Mouse (Mus musculus) midbrain, embryonic 12.5 days (tissue): ENCODE measurements around the gene Cdk10. TPM values are rescaled to one million over a fixed set of nuclear protein-coding genes. Genes with fewer than 3 reads are reported as not detected.
A peak's percentile ranks its signal among the peaks of the same experiment; 100 is the strongest.
"Not testable (repeated sequence)": the region's sequence is repeated elsewhere in the genome, so short reads cannot be mapped to it uniquely, and the experiment has no call there.

Source experiments
- ATAC-seq: fragments of 200-750 bp; cut with Nextera tagmentation; 2 replicates; pipeline ENCODE4 v1.8.0; 2017; ENCODE audit warnings: low read depth, moderate TSS enrichment, moderate library complexity; ENCODE audit not compliant: low FRiP score
- H3K27ac ChIP-seq: fragments of 300-500 bp; sonication (generic); replicated peaks from 2 replicates; pipeline ENCODE4 v1.5.1; 2016; ENCODE audit warnings: mild to moderate bottlenecking
- H3K27me3 ChIP-seq: fragments of 300-500 bp; sonication (generic); 2 replicates; pipeline ENCODE4 v1.6.1; 2016; ENCODE audit warnings: mild to moderate bottlenecking
- H3K36me3 ChIP-seq: fragments of 300-500 bp; sonication (generic); 2 replicates; pipeline ENCODE4 v1.6.1; 2016
- H3K4me1 ChIP-seq: fragments of 300-500 bp; sonication (generic); 2 replicates; pipeline ENCODE4 v1.6.1; 2016
- H3K4me2 ChIP-seq: fragments of 300-500 bp; sonication (generic); replicated peaks from 2 replicates; pipeline ENCODE4 v1.6.1; 2016; ENCODE audit warnings: mild to moderate bottlenecking, moderate library complexity
- H3K4me3 ChIP-seq: fragments of 300-500 bp; sonication (generic); 2 replicates; pipeline ENCODE4 v1.5.1; 2016; ENCODE audit warnings: mild to moderate bottlenecking
- H3K9ac ChIP-seq: fragments of 300-500 bp; sonication (generic); replicated peaks from 2 replicates; pipeline ENCODE4 v1.6.1; 2016; ENCODE audit warnings: mild to moderate bottlenecking, moderate library complexity
- H3K9me3 ChIP-seq: fragments of 300-500 bp; sonication (generic); 2 replicates; pipeline ENCODE4 v1.6.1; 2016; ENCODE audit warnings: mild to moderate bottlenecking
- WGBS: fragments of 180-500 bp; shearing (Covaris S2); methylation state at CpG from one replicate; pipeline ENCODE4 v1.1.7; 2016; 5-methylcytosine and 5-hydroxymethylcytosine counted together
- polyA plus RNA-seq: library from polyadenylated mRNA; unstranded; fragments of >200 nt; fragmentation: Nextera tagmentation; extraction: Ambion mirVana; gene quantifications from 2 replicates; pipeline ENCODE4 v1.2.1, GENCODE M21; 2016

Cdk10 gene
- polyA plus RNA-seq, 1 experiment from 2014 or later, result 34.1 TPM

- ATAC-seq, result peak; percentile 53; the same call in 1 of the 2 replicates
- H3K27me3 ChIP-seq, result no peaks in the 10 kb centered on the region
- no peaks in the 10 kb centered on the region for H3K9me3 ChIP-seq
- H3K4me1 ChIP-seq, result peaks cover 26% of the 10 kb centered on the region
- H3K36me3 ChIP-seq, result peaks cover 56% of the 10 kb centered on the region
- H3K27ac ChIP-seq, result peak overlapping the region; percentile 87
- peak overlapping the region; percentile 99 for H3K4me2 ChIP-seq
- WGBS, result under 1% methylated on average over 38 of the region's 40 CpGs
- peak overlapping the region; percentile 96 for H3K9ac ChIP-seq
- peak overlapping the region; percentile 94 for H3K4me3 ChIP-seq
These were observed 28.9 kb downstream of the Cdk10 start for GRCm38 (mm10) chr8:123253451-123254098.

- peak; percentile 94 for ATAC-seq
- Histone ChIP-seq H3K36me3 (peaks cover 56% of the 10 kb centered on the region), H3K4me1 (peaks cover 26% of the 10 kb centered on the region)
These were observed 29.6 kb downstream of the Cdk10 start, which contains the start of the genes Zfp276 and Vps9d1 for GRCm38 (mm10) chr8:123254099-123254885. Zfp276 (plus strand) TSS chr8:123254195. Vps9d1 (minus strand) TSS chr8:123254348.

GRCm38 (mm10) chr8:123255170-123255569 is 30.5 kb downstream of the Cdk10 start:
- Histone ChIP-seq H3K4me3 (peak overlapping the region; percentile 94), H3K4me1 (peaks cover 26% of the 10 kb centered on the region), H3K9ac (peak overlapping the region; percentile 96), H3K36me3 (peaks cover 57% of the 10 kb centered on the region), H3K27ac (no peak overlapping the region), H3K4me2 (peak overlapping the region; percentile 99), H3K27me3 (no peaks in the 10 kb centered on the region), H3K9me3 (no peaks in the 10 kb centered on the region)
- WGBS, result 75% methylated on average over 6 of the region's 6 CpGs
- no peak for ATAC-seq

More at GRCm38 (mm10) chr8:123254099-123254885, 29.6 kb downstream of the Cdk10 start, which contains the start of the genes Zfp276 and Vps9d1:
- no peaks in the 10 kb centered on the region for H3K27me3 ChIP-seq
- no peaks in the 10 kb centered on the region for H3K9me3 ChIP-seq
- peak within 1 kb of the TSS; percentile 96 for H3K9ac ChIP-seq
- under 1% methylated on average over 93 of the region's 99 CpGs for WGBS
- H3K4me3 ChIP-seq, result peak within 1 kb of the TSS; percentile 94
- peak within 1 kb of the TSS; percentile 87 for H3K27ac ChIP-seq
- peak within 1 kb of the TSS; percentile 99 for H3K4me2 ChIP-seq

GRCm38 (mm10) chr8:123257114-123257513 is 32.5 kb downstream of the Cdk10 start:
- WGBS, result 81% methylated on average over 3 of the region's 3 CpGs
- 0 out of 2 replicates have a peak overlapping the region, but pooled peaks have one; percentile 21 for H3K9ac ChIP-seq
- no peaks in the 10 kb centered on the region for H3K9me3 ChIP-seq
- no peaks in the 10 kb centered on the region for H3K27me3 ChIP-seq
- ATAC-seq, result no peak
- no peak overlapping the region for H3K4me3 ChIP-seq
- H3K4me2 ChIP-seq, result no peak overlapping the region
- no peak overlapping the region for H3K27ac ChIP-seq
- H3K4me1 ChIP-seq, result peaks cover 26% of the 10 kb centered on the region
- peaks cover 57% of the 10 kb centered on the region for H3K36me3 ChIP-seq

GRCm38 (mm10) chr8:123257593-123257992 is 33.0 kb downstream of the Cdk10 start:
- H3K36me3 ChIP-seq, result peaks cover 57% of the 10 kb centered on the region
- ATAC-seq, H3K9me3 ChIP-seq, H3K27ac ChIP-seq, H3K4me2 ChIP-seq, H3K9ac ChIP-seq, H3K4me3 ChIP-seq, H3K27me3 ChIP-seq: not testable (repeated sequence)
- peaks cover 24% of the 10 kb centered on the region for H3K4me1 ChIP-seq
- WGBS, result 91% methylated on average over 8 of the region's 8 CpGs

GRCm38 (mm10) chr8:123267926-123268656 is 43.4 kb downstream of the Cdk10 start:
- ATAC-seq, result 0 out of 2 replicates have a peak, but pooled peaks have one; percentile 38
- Histone ChIP-seq H3K27me3 (no peaks in the 10 kb centered on the region), H3K4me2 (no peak overlapping the region), H3K4me3 (no peak overlapping the region), H3K9ac (no peak overlapping the region), H3K4me1 (no peaks in the 10 kb centered on the region), H3K9me3 (no peaks in the 10 kb centered on the region), H3K27ac (0 out of 2 replicates have a peak overlapping the region, but pooled peaks have one; percentile 39), H3K36me3 (peaks cover 76% of the 10 kb centered on the region)
- 81% methylated on average over 14 of the region's 14 CpGs for WGBS

- ATAC-seq, result no peak
- Histone ChIP-seq H3K27me3 (no peaks in the 10 kb centered on the region), H3K36me3 (peaks cover 53% of the 10 kb centered on the region), H3K4me2 (no peak overlapping the region), H3K27ac (no peak overlapping the region), H3K4me3 (no peak overlapping the region), H3K4me1 (no peaks in the 10 kb centered on the region), H3K9ac (no peak overlapping the region), H3K9me3 (no peaks in the 10 kb centered on the region)
- 91% methylated on average over 10 of the region's 10 CpGs for WGBS
These were observed 46.5 kb downstream of the Cdk10 start for GRCm38 (mm10) chr8:123271147-123271546.

- Histone ChIP-seq H3K9me3 (no peaks in the 10 kb centered on the region), H3K27ac (no peak overlapping the region), H3K27me3 (no peaks in the 10 kb centered on the region), H3K36me3 (peaks cover 45% of the 10 kb centered on the region), H3K4me3 (no peak overlapping the region), H3K4me1 (no peaks in the 10 kb centered on the region), H3K4me2 (no peak overlapping the region), H3K9ac (no peak overlapping the region)
- no peak for ATAC-seq
- 76% methylated on average over 4 of the region's 4 CpGs for WGBS
These were observed 47.3 kb downstream of the Cdk10 start for GRCm38 (mm10) chr8:123271901-123272300.

- ATAC-seq, result no peak
- no peaks in the 10 kb centered on the region for H3K9me3 ChIP-seq
- no peak overlapping the region for H3K4me3 ChIP-seq
- no peaks in the 10 kb centered on the region for H3K4me1 ChIP-seq
- H3K27ac ChIP-seq, result no peak overlapping the region
- peaks cover 20% of the 10 kb centered on the region for H3K36me3 ChIP-seq
- no peak overlapping the region for H3K9ac ChIP-seq
- H3K4me2 ChIP-seq, result no peak overlapping the region
- no peaks in the 10 kb centered on the region for H3K27me3 ChIP-seq
- 88% methylated on average over 5 of the region's 5 CpGs for WGBS
These were observed 49.8 kb downstream of the Cdk10 start for GRCm38 (mm10) chr8:123274447-123274846.

- Histone ChIP-seq H3K27ac (no peak overlapping the region), H3K9me3 (no peaks in the 10 kb centered on the region), H3K4me3 (no peak overlapping the region), H3K4me2 (no peak overlapping the region), H3K27me3 (no peaks in the 10 kb centered on the region), H3K4me1 (no peaks in the 10 kb centered on the region), H3K9ac (no peak overlapping the region), H3K36me3 (peaks cover 13% of the 10 kb centered on the region; the same call in 1 of the 2 replicates)
- ATAC-seq, result no peak
- 96% methylated on average over 12 of the region's 12 CpGs for WGBS
These were observed 50.5 kb downstream of the Cdk10 start for GRCm38 (mm10) chr8:123275096-123275495.

GRCm38 (mm10) chr8:123278445-123278844 is 53.8 kb downstream of the Cdk10 start:
- Histone ChIP-seq H3K9ac (no peak overlapping the region), H3K27me3 (no peaks in the 10 kb centered on the region), H3K9me3 (no peaks in the 10 kb centered on the region), H3K36me3 (peaks cover 26% of the 10 kb centered on the region; the same call in 1 of the 2 replicates), H3K4me2 (no peak overlapping the region), H3K4me3 (no peak overlapping the region), H3K27ac (no peak overlapping the region), H3K4me1 (no peaks in the 10 kb centered on the region)
- ATAC-seq, result no peak
- 84% methylated on average over 7 of the region's 7 CpGs for WGBS
